Mouse (Mus musculus): ENCODE measurements around the gene Pcnx3.

DNA sequence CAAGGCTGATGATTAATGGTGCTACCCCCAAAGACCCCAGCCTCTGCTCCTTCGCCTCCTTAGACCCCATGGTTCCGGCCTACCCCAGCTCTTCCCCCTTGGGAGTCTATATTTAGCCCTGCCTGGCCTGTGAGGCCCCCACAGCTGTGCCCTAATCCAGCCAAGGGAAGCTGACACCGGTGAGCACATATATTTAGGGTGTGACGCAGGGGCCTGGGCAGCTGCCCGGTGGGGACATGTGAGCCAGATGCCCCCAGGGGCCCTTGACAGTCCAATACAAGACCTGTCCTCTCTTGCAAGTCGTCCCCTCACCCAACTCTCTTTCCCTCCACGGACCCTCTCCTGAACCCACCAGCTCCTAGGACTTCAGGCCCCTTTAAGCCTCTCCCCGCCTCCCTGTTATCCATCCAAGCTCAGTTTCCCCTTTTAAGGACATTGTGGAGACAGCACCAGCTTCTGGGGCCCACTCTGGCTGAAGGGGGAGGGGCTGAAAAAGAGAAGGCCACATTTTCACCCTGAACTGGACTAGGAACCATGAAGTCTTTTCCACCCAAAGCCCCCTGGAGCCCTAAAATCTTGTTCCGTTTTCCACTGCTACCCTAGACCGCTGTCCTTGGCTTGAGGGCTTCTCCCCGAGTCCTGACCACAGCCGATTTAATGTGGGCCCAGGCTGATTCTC, 36.5 kb upstream of the Pcnx3 start:
- TF ChIP-seq KAT2A (IDR thresholded peaks at IDR 0.05; ENCODE audit: insufficient replicate concordance, low read length) (no peak), CTCF (conservative IDR thresholded peaks at IDR 0.05 in 1 of 2, IDR thresholded peaks at IDR 0.05 in 1 of 2; ENCODE audit: low read depth in 2 of 2, low read length in 2 of 2) (no peak), MAFK (IDR thresholded peaks at IDR 0.05; ENCODE audit: insufficient replicate concordance, low read length) (no peak)
